Mouse (Mus musculus): Measurements from ENCODE around the gene Med10.

Med10 gene

GRCm38 (mm10) chr13:69832578-69832977, 30.4 kb downstream of the Med10 start:
- no peak for DNase-seq

GRCm38 (mm10) chr13:69833416-69833815, 31.2 kb downstream of the Med10 start:
- no peak for DNase-seq

- DNase-seq: no peak
Measured at GRCm38 (mm10) chr13:69845592-69845991, 43.4 kb downstream of the Med10 start.

- no peak for DNase-seq
Measured at GRCm38 (mm10) chr13:69849579-69849978, 47.4 kb downstream of the Med10 start.

GRCm38 (mm10) chr13:69852313-69852712, 50.1 kb downstream of the Med10 start:
- peak; percentile 4 for DNase-seq

- no peak for DNase-seq
Measured at GRCm38 (mm10) chr13:69853425-69854043, 51.3 kb downstream of the Med10 start.

GRCm38 (mm10) chr13:69855941-69856340, 53.7 kb downstream of the Med10 start:
- no peak for DNase-seq

GRCm38 (mm10) chr13:69862276-69862675, 60.1 kb downstream of the Med10 start:
- no peak for DNase-seq

- no peak for DNase-seq
Measured at GRCm38 (mm10) chr13:69864911-69865310, 62.7 kb downstream of the Med10 start.

Measured in kidney, adult 18-20 months (tissue).